Mouse (Mus musculus) gastrocnemius, adult 18-20 months (tissue): ENCODE results near the gene Ier2. TPM values are rescaled to one million over a fixed set of nuclear protein-coding genes. Genes with fewer than 3 reads are reported as not detected.
A peak's percentile ranks its signal among the peaks of the same experiment; 100 is the strongest.

ENCODE experiments used
- DNase-seq: peaks from one replicate; pipeline ENCODE4 v3.0.0; 2021; ENCODE audit warnings: low spot score
- long read RNA-seq, 2 experiments: library from polyadenylated mRNA; stranded (forward); transcript quantifications; one replicate each; pipeline ENCODE4 v2.0.0; 2021
- total RNA-seq, 2 experiments: library from RNA; stranded (reverse); gene quantifications; 2 replicates each; pipeline ENCODE4 v1.2.3; 2021

The Ier2 gene
- 1 to 10 TPM; 4.7 to 8.3 TPM for total RNA-seq
- long read RNA-seq, experiment 1, transcript Ier2-201 (1 exons, 1,522 nt): major isoform, 15 of 15 reads
- long read RNA-seq, experiment 1, partial matches to known transcripts: 0 of 15 reads
- long read RNA-seq, experiment 1, other reads (novel, unspliced or antisense): 0 of 15 reads
- long read RNA-seq, experiment 2, transcript Ier2-201 (1 exons, 1,522 nt): major isoform, 20 of 20 reads
- long read RNA-seq, experiment 2, partial matches to known transcripts: 0 of 20 reads
- long read RNA-seq, experiment 2, other reads (novel, unspliced or antisense): 0 of 20 reads

DNA sequence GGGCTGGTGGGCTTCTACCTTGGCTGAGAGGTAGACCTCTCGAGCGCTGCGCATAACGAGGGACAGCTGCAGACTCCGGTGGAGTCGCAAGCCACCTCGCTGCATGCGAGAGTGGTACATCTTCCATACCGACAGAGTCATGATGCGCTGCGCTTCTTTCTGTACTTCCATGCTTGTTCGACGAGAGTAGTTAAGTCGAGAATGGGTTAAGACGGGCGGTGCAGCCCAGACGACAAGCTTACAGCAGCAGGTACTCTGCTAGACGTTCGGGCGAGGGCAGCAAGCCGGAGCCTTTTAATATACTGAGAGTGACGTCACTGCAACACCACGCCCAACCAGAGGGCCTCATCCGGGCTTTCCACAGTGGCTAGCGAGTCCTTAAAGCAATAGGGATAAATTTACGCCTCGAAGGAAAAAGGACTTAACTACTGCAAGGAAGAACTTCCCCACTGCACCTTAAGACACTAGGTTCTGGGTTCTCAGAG lies at the start of gene Ier2:
Gene Ier2, minus strand, starts transcription at position 272 of the 485 bp plus-strand sequence.
- peak; percentile 98 for DNase-seq

DNA sequence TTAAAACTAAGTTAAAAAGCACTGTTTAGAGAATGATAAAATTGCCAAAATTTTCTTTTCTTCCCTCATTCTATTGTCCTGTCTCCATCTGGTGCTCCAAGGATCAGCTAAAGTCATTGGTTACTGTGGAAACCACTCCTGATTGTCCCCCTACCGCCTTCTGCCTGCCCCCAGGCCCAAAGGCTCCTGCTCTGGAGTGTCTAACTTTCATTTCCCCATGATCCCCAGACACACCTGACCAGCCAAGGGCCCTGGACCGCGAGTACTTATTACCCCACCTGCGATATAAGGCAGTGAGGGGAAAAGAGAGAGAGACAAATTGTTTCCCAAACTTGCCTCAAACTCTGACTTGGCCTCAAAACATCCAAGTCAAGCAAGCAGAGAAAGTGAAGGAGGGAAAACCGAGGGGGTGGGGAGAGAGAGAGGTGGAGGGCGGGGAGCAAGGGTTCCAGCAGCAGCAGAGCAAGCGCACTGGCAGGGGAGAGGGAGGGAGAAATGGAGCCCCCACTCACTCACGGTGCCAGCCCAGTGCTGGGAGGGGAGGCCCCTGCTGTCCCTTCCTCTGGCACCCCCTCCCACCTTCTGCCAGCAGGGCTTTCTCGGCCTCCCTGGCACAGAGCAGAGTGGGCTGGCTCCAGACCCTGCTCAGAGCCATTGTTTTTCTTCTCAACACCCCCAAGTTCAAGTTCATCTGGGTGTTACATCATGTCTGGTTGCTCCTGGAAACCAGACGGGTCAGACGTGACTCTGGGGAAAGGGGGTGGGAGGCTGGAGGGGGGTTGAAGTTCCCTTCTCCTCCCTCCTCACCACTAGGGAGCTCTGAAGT lies 49.5 kb upstream of the Ier2 start:
- DNase-seq: peak; percentile 54

DNA sequence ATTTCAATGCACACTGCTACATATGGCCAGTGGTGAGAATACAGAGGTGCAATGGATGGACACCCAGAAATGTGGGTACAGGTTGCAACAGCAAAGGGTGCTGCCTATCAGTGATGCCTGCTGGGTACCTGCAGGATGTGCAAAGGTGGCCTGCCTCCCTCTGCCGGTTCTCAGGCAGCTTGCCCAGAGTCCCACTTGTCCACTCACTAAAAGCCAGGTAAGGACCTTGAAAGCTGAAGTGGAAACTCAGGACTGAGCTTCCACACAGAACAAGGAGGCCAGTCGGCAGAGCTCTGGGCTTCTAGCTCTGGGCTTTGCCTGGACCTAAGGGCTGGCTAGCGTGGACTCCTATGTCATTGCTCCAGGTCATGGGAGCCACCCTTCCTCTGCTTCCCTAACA lies 48.7 kb upstream of the Ier2 start:
- DNase-seq: no peak

DNA sequence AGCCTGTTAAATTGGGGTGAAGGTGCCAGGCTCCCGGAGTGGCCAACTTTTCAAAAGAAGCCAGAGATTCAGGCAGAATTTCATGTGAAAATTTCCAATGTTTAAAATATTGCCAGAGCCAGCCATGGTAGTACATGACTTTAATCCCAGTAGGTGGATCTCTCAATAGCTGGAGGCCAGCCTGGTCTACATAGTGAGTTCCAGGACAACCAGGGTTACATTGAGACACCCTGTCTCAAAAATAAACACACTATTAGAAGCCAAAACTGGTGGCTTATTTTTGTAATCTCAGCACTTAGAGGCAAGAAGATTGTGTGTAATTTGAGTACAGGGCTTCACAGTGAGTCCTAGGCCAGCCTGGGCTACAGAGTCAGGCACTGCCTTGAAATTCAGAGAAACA lies 47.3 kb upstream of the Ier2 start:
- no peak for DNase-seq

DNA sequence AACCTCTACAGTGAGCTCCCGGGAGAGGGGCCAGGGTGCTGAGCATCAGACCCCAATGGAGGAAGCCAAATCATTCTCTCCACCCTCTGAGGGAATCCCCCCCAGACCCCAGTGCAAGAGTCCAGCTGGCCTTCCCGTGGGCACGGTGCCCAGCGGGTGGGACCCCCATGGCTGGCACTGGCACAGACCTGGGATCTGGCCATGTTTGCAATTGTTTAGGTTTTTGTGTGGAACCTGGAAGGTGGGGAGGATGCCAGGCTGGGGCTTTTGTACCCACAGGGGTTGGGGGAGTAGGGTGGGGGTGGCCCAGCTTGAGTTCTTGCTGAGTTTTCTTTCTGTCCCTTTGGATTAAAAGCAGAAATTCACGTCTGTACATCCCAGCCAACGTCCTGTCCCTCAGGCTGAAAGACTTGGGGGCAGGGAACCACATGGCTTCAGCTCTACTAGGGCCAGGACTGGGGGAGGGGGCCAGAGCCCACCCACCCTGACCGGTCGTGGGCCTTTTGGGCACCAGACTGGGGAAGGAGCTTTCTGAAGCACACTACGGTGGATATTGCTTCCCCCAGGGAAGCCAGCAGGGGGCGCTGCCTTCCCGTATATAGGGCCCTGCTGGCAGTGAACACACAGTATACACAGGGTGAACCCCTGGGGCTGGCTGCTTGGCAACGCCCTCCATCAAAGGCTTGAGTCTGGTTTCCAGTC lies 46.3 kb upstream of the Ier2 start:
- DNase-seq: peak; percentile 90

DNA sequence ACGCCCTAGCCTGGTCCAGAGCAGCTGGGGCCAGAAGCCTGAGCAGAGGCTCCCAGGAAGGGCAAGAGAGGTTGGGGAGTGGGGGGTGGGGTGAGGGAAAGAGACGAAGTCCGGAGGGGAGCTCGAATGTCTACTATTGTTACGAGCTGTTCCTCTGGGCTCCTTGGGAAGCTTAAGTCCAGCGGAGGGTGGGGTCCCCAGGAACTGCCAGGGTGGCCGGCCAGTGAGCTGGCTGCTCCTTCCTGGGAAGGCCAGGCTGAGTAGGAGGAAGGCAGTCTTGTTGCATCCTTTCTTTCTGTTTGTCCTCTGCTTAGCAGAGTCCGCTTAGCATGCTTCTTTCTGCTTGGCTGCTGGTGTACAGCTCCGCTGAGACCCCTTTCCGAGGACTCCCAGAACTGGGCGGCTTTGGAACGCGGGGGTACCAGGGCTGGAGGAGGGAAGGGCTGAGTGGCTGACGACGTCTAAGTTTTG lies 45.5 kb upstream of the Ier2 start:
- DNase-seq: peak; percentile 59

DNA sequence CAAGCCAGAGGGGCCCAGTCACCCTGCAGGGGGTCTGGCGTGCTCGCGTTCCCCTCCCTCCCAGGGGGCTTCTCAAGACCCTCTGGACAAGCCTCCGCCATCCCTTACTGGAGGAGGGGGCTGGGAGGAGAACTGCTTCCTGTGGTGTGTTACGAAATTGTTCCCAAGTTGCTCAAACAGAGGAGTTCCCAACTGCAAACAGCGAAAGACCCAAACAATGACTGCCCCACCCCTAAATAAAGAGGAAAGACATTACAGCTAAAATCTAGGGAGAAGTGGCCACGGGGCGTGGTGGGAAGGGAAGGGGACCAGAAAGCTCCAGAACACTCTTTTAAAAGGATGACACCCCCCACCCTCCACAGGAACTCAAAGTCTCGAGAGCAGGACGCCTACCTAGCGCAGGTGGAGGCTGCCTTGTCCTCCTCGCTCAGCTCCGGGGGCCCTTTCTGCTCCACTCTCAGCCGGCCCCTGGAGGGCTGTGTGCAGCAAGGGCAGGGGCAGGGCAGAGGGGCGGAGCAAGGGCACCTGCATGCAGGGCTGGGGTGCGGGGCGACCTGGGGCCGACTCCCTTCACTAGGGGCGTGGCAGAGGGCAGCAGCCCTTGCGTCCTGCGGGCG lies 44.7 kb upstream of the Ier2 start:
- DNase-seq: peak; percentile 59

DNA sequence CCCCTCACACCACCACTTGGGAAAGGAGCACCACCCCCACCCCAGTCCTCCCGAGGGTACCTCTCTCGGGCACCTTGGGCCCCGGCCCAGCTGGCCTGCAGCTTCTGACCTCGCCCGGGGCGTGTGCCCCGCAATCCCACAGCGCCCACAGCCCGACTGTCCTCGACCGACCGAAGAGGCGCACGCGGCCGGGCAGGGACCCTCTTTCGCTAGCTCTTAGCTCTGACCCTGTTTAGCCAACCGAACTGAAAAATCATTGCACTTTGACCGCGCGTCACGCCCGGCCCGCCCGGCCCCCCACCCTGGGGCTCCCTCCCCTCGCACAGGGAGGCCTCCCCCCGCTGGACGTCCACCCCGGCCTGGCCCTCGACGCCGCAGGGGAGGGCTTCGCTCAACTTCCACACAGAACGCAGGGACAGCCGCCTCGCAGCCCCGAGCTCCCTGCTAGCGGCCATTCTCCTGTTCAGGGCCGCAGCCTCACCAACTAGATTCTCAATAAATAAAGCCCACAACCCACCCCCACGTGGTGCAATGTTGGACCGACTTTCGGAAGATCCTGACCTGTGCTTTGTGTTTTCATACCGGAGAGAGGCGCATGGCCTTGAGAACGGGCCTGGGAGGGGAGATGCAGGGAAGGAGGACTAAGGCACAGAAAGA lies 44.1 kb upstream of the Ier2 start:
- no peak for DNase-seq

DNA sequence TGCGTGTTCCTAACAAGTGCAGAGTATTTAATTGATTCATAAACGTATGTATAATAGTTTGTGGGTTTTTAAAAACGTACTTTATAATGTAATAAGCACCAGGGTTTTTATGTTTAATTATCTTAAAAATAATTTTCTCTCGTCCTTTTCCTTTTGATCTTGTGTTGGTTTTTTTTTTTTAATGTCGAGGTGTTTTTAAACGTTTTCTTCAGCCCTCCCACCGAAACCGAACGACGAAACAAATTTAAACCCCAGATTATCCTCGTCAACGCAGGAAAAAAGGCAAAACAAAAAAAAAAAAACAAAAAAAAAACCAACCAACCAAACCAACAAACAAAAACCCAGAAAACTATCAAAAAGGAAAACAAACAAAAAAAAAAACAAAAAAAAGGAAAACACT lies 43.3 kb upstream of the Ier2 start:
- no peak for DNase-seq

DNA sequence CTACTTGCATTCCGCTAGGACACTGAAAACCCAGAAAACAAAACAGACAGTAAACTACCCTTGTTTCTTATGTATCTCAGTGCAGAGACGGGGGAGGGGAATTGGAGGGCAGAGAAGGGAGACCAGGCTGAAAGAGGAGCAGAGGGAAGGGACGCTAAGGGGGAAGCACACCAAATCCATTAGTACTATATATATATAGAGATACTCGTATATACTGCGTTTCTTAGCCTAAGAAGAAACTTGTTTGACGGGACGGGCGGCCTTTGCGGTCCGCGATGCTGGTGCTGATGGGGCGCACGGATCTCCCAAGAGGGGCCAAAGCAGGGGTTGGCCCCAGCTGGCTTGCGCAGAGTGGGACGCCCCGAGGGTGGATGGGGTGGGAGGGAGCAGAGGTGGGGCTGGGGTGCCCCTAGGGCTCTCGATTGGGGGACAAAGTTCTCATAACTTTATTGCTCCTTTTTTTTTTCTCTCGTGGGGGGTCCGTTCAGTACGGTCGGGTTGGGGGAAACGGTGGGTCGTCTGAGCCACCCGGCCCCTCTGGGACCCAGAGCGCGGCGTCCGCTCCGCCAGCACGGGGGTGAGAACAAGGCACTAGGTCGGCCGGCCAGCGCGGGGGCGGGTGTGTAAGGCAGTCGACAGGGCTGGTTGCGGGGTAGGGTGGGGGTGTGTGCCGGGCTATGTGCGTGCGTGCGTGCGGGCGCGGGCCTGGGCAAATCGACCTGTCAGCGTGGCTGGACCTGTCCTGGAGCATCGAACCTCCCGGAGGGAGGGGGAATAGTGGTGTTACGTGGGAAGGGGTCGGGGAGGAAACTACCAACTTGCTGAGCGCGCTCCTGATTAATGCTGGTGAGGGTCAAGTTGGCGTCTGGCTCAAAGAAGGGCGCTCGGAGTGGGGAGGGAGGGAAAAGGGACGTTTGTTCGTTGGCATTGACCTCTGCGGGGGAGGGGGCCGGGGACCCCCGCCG lies 42.5 kb upstream of the Ier2 start:
- DNase-seq: no peak

DNA sequence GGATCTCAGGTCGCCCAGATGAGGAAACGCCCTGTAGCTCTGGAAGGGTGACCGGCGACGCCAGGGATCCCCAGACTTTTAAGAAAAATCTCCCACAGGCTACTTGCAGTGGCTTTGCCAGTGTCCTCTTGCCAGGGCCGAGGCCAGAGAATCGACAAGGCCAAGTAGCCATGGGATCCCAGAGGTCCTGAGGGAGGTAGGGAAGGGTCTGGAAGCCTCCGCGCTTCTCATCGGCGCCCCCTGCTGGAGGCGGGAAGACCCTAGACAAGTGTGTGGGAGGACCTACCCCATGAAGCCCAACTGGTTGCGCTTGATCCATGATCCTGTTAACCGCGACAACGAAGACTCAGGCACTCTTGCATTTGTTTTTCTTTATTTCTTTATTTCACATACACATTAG lies 41.7 kb upstream of the Ier2 start:
- DNase-seq: peak; percentile 83

DNA sequence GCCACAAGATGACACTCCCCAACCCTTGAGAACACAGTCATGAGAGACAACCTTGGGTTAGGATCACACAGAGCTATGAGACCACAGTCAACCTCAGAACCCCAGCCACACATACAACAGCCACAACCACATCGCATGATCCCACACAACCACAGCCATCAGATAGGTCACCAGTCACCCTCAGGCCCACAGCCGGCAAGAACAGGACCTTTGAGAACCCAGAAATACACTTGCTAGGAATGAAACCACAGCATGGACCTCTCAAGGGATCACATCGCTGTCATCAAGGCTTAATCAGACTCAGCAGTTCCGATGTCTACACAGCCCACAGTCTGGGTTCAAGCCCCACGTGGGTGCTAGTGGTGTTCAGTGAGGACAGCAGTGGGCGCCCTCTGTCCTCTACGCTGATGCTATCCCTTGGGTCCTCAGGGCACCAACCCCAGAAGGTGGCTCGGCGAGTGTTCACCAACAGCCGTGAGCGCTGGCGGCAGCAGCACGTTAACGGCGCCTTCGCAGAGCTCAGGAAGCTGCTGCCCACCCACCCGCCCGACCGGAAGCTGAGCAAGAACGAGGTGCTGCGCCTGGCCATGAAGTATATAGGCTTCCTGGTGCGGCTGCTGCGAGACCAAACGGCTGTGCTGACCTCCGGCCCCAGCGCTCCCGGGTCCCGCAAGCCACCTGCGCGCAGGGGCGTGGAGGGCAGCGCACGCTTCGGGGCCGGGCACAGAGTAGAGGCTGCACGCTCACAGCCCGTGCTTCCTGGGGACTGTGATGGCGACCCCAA lies 41.0 kb upstream of the Ier2 start:
- no peak for DNase-seq

DNA sequence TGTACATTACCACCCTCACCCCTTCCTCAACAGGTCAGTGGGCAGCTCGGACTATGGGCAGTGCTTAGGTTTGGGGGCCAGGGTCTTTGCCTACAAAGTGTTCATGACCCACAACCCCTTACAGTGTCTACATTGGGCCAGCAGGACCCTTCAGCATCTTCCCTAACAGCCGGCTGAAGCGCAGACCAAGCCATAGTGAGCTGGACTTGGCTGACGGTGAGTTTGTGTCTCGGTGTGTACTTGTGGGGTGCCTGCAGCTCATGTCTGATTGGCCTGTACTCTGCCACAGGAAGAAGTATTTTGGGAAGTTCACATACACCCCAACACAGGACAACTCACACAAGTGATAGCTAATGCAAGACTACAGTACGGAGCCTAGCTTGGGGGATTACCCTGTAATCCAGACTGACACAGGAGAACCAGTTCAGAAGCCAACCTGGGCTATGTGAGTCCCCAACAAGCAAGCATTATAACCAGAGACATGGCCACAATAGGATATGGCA lies 40.4 kb upstream of the Ier2 start:
- no peak for DNase-seq

DNA sequence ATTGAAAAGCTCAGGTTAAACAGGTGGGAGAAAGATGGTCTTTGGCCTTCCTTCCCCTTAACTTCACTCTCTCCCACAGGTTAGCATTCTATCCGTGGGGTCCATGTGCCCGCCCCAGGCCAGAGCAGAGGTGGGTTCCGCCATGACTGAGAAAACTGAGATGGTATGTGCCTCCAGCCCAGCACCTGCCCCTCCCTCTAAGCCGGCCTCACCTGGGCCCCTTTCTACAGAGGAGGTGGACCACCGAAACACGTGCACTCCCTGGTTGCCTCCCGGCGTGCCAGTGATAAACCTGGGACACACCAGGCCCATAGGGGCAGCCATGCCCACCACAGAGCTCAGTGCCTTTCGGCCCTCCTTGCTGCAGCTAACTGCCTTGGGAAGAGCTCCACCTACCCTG lies 39.9 kb upstream of the Ier2 start:
- DNase-seq: no peak

DNA sequence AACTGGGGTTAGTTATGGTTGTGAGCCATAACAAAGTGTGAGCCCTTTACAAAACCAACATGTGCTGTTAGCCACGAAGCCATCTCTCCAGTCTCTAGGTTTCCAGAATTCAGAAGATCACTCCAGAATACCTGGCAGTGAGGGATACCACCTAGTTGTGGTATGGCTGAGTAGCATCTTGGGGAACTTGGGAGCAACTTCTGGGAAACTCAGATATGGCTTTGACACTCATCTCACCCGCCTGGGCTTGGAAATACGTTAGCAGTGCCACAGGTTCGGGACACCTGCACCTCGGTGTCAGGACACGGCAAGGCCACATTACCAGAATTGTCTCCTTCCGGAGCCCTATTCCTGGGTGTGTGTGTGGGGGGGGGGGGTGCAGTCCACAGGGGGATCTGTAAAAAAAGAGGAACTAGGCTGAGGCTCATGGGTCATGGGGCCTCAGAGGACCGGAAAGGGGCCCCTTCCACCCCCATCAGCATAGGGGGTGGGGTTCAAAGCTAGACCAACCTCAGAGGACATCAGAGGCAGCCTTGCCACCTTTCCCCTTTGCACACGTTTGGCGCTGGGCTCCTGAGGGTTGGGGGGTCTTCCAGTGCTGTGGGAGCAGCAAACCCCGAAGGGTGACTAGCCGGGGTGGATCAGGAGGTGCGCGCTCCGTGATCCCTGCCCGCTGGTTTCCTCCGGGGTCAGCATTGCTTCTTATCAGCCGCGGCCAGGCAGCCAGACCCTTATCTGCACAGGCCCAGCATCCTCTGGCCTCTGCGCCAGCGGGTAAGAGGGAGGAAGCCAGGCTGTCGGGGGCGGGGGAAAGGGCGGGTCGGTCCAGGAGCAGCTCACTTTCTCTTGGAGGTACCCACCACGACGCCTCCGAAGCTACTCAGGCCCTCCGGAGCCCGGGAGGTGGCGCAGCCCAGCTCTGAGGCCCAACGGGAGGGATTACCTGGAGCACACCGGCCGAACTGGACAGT lies 38.6 kb upstream of the Ier2 start, which contains the start of gene Lyl1:
Gene Lyl1, plus strand, starts transcription at position 517 of the 971 bp plus-strand sequence.
- peak; percentile 36 for DNase-seq

DNA sequence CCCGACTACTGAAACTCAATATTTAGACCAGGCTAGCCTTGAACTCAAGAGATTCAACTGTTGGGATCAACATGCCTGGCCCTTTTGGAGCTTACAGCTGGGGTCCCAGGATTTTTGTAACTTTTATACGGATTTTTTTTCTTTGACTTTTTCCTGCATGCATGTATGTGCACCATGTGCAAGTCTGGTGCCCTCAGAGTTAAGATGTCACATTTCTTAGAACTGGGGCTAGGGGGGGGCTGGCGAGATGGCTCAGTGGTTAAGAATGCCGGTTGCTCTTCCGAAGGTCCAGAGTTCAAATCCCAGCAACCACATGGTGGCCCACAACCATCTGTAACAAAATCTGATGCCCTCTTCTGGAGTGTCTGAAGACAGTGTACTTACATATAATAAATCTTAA lies 37.9 kb upstream of the Ier2 start:
- no peak for DNase-seq

DNA sequence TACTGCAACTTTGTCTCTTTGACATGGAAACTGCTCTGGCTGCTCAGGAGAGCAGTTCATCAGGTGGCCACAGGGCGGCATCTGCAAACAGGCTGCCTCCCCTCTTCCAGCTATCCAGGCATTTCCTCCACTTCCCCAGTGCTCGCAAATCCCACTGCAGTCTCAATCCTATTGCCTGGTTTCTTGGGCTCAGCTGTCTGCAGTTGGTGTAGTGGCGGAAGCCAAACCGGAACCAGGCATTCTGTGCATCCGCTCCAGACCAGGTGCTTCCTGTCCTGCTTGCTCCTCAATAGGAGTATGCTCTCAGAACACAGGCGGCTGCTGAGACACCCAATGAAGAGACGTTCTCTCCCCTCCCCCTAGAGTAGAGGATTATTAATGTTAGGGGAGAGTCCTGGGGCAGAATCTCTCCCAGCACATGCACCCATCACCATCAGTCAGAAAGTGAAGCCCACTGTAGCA lies 37.2 kb upstream of the Ier2 start:
- peak; percentile 57 for DNase-seq
